Mouse (Mus musculus) thymus, adult 2 months (tissue): ENCODE results near the gene Brinp2.

ENCODE experiments used
- CTCF ChIP-seq: fragments of 200-500 bp; IDR thresholded peaks from 2 replicates; pipeline ENCODE4 v1.5.1; 2012; ENCODE audit warnings: mild to moderate bottlenecking, control low read depth, low read length, moderate library complexity, borderline replicate concordance; ENCODE audit not compliant: control insufficient read depth, poor library complexity, insufficient read depth; ENCODE audit errors: extremely low read depth
- POLR2A ChIP-seq: fragments of 200-500 bp; IDR thresholded peaks from 2 replicates; pipeline ENCODE4 v1.6.1; 2012; ENCODE audit warnings: mild to moderate bottlenecking, low read length, control low read depth, moderate library complexity; ENCODE audit not compliant: control insufficient read depth, poor library complexity, insufficient read depth; ENCODE audit errors: extremely low read depth

GRCm38 (mm10) chr1:158202932-158203331 is 153.2 kb downstream of the Brinp2 start:
- no peak for TF ChIP-seq POLR2A
- TF ChIP-seq CTCF = no peak
